Mouse (Mus musculus) mouse embryonic stem cell (cell line): ENCODE data around the gene Dync1h1.

Experiments used
- in situ Hi-C, 2 experiments: fragments of 300-500 bp; cut with MboI; formaldehyde crosslinking; loops; 1 replicate in 1 of 2; 3 replicates in 1 of 2; pipeline ENCODE4 v1.14.3; 2019 to 2020; ENCODE audit warnings: low sequenced_read_pairs in 2 of 2, low pct_unique_long_range_greater_than_20kb in 1 of 2, mixed read lengths in 1 of 2; ENCODE audit not compliant: unreplicated experiment in 1 of 2

Dync1h1 gene

DNA sequence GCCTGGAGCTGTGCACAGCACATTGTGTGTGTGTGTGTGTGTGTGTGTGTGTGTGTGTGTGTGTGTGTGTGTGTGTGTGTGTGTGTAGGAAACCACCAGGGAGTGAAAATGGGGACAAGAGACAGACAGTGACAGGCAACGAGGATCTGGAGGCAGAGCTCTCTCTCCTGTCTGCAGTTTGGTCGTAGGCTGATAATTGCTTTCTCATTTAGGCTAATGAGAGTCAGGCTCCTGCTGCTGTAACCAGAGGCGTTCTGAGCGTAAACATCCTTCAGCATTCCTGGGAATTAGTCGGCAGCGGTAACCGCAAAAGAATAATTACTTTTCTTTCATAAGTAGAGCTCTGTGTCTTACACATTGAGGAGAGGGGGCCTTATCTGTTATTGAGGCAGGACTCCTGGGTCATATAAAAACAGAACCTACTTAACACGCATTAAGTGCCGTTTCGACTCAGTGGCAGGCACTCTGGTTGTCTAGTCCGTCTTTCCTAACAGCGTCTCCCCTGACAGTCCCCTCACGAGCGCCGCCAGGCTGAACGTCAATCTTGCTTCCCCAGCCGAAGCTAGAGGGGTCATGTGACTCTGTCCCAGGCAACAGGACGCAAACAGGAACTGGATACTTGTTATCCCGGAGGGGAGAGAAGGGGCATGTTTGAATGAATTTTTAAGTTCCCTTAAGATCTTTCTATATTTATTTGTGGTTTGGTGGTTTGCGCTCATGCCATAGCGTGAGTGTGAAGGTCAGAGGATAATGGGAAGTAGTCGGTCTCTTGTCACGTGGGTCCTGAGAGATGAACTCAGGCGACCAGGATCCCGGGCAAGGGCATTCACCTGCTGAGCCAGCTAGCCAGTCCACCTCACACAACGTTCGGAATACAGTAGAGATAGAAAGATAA, 105.3 kb downstream of the Dync1h1 start:
- in situ Hi-C loops = no loop called here

DNA sequence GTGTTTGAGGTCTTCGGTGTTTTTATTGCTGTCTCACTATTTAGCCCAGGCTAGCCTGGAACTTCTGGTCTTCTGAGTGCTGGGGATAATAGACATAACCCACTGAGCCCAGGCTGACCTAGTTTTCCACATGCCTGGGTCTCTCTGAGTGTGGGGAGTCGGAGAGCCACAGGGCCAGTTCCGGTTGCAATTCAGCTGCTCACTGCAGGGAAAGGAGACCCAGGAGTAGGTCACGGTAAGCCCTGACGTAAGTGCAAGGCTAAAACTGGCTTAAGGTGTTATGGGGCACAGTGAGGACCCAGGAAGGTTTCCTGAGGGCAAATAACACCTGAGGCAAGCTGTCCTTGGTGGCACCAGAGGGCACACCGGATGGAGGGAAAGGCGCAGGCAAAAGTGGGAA, 106.2 kb downstream of the Dync1h1 start:
- in situ Hi-C loops = no loop called here

DNA sequence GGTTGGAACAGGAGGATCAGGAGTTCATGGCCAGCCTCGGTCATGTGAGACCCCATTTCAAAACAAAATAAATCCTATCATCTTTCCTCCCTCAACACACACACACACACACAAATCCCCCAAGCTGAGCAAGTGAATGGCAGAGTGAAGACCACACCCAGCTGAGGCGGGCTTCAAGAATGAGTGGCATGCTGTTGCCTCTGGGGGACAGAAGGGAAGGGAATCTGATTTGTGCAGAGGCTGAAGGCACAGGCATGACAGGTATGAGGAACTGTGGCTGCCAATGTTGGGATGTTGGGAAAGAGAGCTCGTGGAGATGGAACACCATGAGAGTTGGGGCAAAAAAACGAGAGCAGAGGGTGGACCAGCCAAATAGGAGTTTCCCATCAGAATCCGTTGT, 110.0 kb downstream of the Dync1h1 start:
- in situ Hi-C loops = loop anchor here in 1 of 2 experiments (10.0 kb wide), 1 partner anchor 124 kb away; no protein-coding TSS in a partner anchor

DNA sequence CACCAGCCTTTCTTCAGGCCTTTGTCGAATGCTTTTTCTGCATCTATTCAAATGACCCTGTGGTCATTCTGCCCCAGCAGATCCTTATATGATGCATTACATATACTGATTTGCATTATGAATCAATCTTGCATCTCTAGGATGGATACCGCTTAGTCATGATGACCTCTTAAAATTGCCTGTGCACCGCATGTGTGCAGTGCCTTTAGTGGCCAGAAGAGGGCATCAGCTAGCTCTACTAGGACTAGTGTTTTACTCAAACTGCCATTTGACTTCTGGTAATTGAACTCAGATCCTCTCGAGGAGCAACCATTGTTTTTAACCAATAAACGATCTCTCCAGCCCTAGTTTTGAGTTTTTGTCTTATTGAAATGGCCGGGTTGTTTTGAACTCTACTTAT, 112.5 kb downstream of the Dync1h1 start:
- in situ Hi-C loops = loop anchor here in 1 of 2 experiments (10.0 kb wide), 1 partner anchor 121 kb away; no protein-coding TSS in a partner anchor

DNA sequence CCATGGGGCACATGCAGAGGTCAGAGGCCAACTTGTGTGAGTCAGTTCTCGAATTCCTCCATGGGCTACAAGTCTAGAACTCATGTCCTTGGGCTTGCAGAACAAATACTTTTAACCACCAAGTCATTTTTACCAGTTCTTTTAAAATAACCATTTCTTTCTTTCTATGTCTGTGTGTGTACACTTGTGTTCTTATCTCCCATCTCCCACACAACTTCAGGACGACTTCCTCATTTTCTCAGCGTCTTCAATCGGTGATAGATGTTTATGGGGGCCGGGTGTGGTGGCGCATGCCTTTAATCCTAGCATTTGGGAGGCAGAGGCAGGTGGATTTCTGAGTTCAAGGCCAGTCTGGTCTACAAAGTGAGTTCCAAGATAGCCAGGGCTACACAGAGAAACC, 113.0 kb downstream of the Dync1h1 start:
- in situ Hi-C loops = loop anchor here in 1 of 2 experiments (10.0 kb wide), 1 partner anchor 121 kb away; no protein-coding TSS in a partner anchor

DNA sequence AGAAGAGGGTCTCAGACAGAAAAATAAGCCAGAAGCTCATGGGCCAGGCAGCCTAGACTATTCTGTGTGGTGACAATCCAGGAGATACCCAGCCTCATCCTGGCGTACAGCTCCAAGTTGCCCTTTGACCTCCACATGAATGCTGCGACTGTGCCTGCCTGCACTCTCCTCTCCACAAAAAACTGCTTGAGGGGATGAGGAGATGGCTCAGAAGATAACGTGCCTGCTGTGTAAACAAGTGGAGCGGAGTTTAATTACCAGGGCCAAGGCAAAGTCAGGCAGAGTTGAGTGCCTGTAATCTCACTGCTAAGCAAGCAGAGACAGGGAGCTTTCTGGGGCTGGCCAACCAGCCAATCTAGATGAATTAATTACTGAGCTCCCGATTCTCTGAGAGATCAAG, 114.8 kb downstream of the Dync1h1 start:
- in situ Hi-C loops = loop anchor here in 1 of 2 experiments (10.0 kb wide), 1 partner anchor 119 kb away; no protein-coding TSS in a partner anchor
